Mouse (Mus musculus): ENCODE data around the gene Mob3b.

- TF ChIP-seq CTCF (IDR thresholded peaks at IDR 0.05; ENCODE audit: low read depth, low read length) = peak; percentile 38
- TF ChIP-seq POLR2A (IDR thresholded peaks at IDR 0.05; ENCODE audit: extremely low read depth, insufficient read depth, low read length) = no peak
These were observed 52.0 kb downstream of the Mob3b start for GRCm38 (mm10) chr4:35105115-35105773.

Measured in liver, adult 2 months (tissue).